Mouse (Mus musculus) forebrain, embryonic 14.5 days (tissue): ENCODE data around the gene Kcnk5. TPM values are rescaled to one million over a fixed set of nuclear protein-coding genes. Genes with fewer than 3 reads are reported as not detected.

Source experiments
- ATAC-seq: fragments of 200-750 bp; cut with Nextera tagmentation; 2 replicates; pipeline ENCODE4 v1.8.0; 2017; ENCODE audit warnings: mild to moderate bottlenecking, moderate library complexity
- DNase-seq: peaks from one replicate; pipeline ENCODE4 v3.0.0-alpha.2; 2015; ENCODE audit warnings: low spot score
- H3K27ac ChIP-seq: fragments of 300-500 bp; sonication (generic); 2 replicates; pipeline ENCODE4 v1.5.1; 2014; ENCODE audit warnings: low read depth, mild to moderate bottlenecking, control low read depth, low read length, moderate library complexity
- H3K27me3 ChIP-seq: fragments of 300-500 bp; sonication (generic); replicated peaks from 2 replicates; pipeline ENCODE4 v1.6.1; 2014; ENCODE audit warnings: low read length, control low read depth, mixed read lengths; ENCODE audit not compliant: control insufficient read depth, insufficient read depth
- H3K36me3 ChIP-seq: fragments of 300-500 bp; sonication (generic); 2 replicates; pipeline ENCODE4 v1.6.1; 2014; ENCODE audit warnings: low read length, control low read depth; ENCODE audit not compliant: control insufficient read depth, insufficient read depth
- H3K4me1 ChIP-seq: fragments of 300-500 bp; sonication (generic); 2 replicates; pipeline ENCODE4 v1.6.1; 2014; ENCODE audit warnings: antibody characterized with exemption, low read length, control low read depth; ENCODE audit not compliant: control insufficient read depth, insufficient read depth
- H3K4me2 ChIP-seq: fragments of 300-500 bp; sonication (generic); 2 replicates; pipeline ENCODE4 v1.6.1; 2014; ENCODE audit warnings: mild to moderate bottlenecking, control low read depth, low read length
- H3K4me3 ChIP-seq: fragments of 300-500 bp; sonication (generic); 2 replicates; pipeline ENCODE4 v1.5.1; 2014; ENCODE audit warnings: low read depth, low read length, control low read depth
- H3K9ac ChIP-seq: fragments of 300-500 bp; sonication (generic); 2 replicates; pipeline ENCODE4 v1.6.1; 2014; ENCODE audit warnings: mild to moderate bottlenecking, low read length, control low read depth, moderate library complexity
- H3K9me3 ChIP-seq: fragments of 300-500 bp; sonication (generic); replicated peaks from 2 replicates; pipeline ENCODE4 v1.6.1; 2016; ENCODE audit warnings: low read length, control low read depth, mixed read lengths; ENCODE audit not compliant: control insufficient read depth
- WGBS: fragments of 180-500 bp; shearing (Covaris S2); extraction: QIAGEN DNeasy Blood & Tissue Kit; methylation state at CpG from one replicate; pipeline ENCODE4 v1.1.7; 2014; 5-methylcytosine and 5-hydroxymethylcytosine counted together
- polyA plus RNA-seq: library from polyadenylated mRNA; unstranded; fragments of >200 nt; fragmentation: Nextera tagmentation; extraction: Ambion mirVana; gene quantifications from 2 replicates; pipeline ENCODE4 v1.2.1, GENCODE M21; 2014

Gene Kcnk5
- polyA plus RNA-seq, 1 experiment from 2014 or later, result 2.5 TPM

DNA sequence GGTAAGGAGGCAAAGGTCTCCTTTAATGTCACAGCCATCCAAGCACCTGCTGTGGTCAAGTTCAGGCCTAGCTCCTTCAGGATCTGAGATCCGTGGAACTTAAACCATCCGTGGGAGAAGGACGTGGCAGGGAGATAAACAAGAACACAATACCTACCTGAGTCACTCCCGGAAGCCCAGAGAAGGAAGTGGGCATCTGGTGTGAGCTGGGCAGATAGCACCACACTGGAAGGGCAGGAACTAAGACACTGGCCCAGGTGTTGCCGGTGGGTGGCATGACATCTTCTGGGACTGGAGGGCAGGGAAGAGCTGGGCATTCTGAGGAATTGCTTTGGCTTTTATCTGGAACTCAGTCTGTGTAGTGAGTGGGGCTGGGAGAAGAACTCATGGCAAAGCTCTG, 41.6 kb upstream of the Kcnk5 start:
- Histone ChIP-seq H3K27me3 (no peaks in the 10 kb centered on the region), H3K9me3 (no peaks in the 10 kb centered on the region), H3K9ac (no peak overlapping the region), H3K4me2 (no peak overlapping the region), H3K4me3 (no peak overlapping the region), H3K36me3 (no peaks in the 10 kb centered on the region), H3K27ac (no peak overlapping the region), H3K4me1 (peaks cover 23% of the 10 kb centered on the region)
- ATAC-seq (no peak), DNase-seq (no peak)
- 91% methylated on average over 5 of the region's 5 CpGs for WGBS

DNA sequence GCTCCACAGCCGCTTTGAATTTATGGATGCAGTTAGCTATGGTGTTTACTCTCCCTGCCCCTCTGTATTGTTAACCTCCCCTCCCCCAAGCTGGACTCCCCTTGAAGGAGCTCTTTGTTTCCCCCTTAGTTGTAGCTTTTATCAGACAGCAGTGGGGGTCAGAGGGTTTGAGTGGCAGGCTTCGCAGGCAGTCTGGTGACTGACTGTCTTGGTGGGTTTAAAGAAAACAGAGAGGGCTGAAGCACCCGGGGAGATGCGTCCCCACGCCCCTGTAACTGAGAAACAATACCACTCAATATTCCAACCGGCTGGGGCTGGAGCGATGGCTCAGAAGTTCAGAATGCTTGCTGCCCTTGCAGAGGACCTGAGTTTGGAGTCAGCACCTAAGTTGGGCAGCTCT, 39.5 kb upstream of the Kcnk5 start:
- no peak overlapping the region for H3K4me3 ChIP-seq
- no peak overlapping the region for H3K9ac ChIP-seq
- H3K4me2 ChIP-seq, result no peak overlapping the region
- DNase-seq (no peak), ATAC-seq (no peak)
- WGBS, result 21% methylated on average over 7 of the region's 7 CpGs
- H3K36me3 ChIP-seq, result no peaks in the 10 kb centered on the region
- peaks cover 17% of the 10 kb centered on the region for H3K4me1 ChIP-seq
- no peak overlapping the region for H3K27ac ChIP-seq
- no peaks in the 10 kb centered on the region for H3K27me3 ChIP-seq
- no peaks in the 10 kb centered on the region for H3K9me3 ChIP-seq

DNA sequence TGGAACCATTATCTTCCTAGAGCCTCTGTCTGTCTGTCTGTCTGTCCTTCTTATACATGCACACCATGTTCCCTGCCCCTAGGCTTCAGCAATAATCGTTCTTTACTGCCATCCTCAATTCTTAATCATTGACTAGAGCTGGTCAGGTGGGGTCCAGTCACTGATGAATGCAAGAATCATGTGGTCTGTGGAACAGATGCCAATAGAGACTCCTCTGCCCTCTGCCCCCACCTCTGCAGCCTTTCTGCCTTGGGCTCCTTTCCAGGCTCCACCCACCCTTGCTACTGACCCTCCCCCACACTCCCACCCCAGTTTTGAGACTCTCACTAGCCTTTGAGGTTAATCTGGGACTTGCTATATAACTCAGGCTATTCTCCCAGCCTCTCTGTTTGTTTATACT, 38.2 kb upstream of the Kcnk5 start:
- Histone ChIP-seq H3K27ac (no peak overlapping the region), H3K4me1 (peaks cover 6% of the 10 kb centered on the region), H3K4me2 (no peak overlapping the region), H3K9me3 (no peaks in the 10 kb centered on the region), H3K4me3 (no peak overlapping the region), H3K27me3 (no peaks in the 10 kb centered on the region), H3K9ac (no peak overlapping the region), H3K36me3 (no peaks in the 10 kb centered on the region)
- no peak for DNase-seq
- ATAC-seq, result no peak
- 85% methylated on average over 1 of the region's 1 CpGs for WGBS

DNA sequence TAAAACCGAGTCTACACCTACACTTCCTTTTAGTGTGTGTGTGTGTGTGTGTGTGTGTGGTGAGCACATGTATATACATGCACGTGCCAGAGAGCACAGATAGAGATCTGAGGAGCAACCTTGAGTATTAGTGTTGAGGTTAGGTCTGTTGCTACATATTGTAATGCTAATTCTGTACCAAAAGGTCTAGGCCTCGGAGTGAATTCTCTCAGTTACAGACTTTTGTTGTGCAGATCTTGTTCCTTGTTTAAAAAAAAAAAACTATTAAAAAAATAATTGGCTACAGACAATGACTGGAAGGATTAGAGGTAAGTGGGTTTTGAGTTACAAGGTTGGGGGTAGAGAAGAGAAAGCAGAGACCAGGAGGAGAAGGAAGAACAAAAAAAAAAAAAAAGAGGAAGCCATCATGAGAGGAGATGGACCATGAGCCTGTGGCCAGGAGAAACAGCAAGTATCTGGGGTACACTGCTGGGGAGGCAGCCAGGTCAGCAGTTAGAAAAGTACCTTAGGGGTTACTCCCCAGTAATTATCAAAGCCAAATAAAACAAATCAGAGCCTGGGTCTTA, 35.8 kb upstream of the Kcnk5 start:
- H3K4me2 ChIP-seq, result no peak overlapping the region
- no peaks in the 10 kb centered on the region for H3K27me3 ChIP-seq
- ATAC-seq (no peak), DNase-seq (no peak)
- H3K9me3 ChIP-seq, result no peaks in the 10 kb centered on the region
- H3K4me3 ChIP-seq, result no peak overlapping the region
- H3K27ac ChIP-seq, result no peak overlapping the region
- 18% methylated on average over 3 of the region's 3 CpGs for WGBS
- H3K9ac ChIP-seq, result no peak overlapping the region
- no peaks in the 10 kb centered on the region for H3K36me3 ChIP-seq
- no peaks in the 10 kb centered on the region; the same call in 1 of the 2 replicates for H3K4me1 ChIP-seq

DNA sequence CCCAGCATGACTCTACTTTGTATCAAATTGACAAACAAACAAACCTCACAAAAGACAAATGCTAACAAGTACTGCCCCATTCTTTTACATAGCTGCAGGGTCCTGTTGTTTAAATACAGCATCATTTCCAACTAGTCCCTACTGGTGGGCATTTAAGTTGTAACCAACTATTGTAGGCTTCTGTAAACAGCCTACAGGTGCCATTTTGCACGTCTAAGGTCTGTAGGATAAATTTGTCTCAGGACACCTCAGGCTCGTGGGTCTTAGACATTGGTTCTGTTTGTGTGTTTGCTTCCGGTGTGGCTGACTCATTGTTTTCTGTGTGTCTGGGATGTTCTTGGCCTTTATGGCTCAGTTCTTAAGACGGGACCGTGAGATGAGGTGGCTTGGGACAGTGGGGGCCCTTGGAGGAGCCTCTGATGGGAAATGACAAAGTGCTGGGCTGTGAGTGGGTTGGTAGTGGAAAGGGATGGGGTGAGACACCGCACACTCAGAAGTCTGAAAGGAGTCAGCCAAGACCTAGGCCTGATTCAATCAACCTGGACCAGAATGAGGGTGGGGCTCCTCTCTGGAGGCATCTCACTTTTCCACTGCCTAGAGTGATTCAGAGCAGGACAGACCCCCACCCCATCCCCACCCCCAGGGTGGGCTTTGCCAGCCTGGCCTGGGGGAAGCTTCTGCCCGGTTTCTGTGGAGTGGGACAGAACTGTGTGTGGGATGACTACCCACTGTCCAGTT, 35.1 kb upstream of the Kcnk5 start:
- DNase-seq (no peak), ATAC-seq (no peak)
- Histone ChIP-seq H3K4me1 (no peaks in the 10 kb centered on the region; the same call in 1 of the 2 replicates), H3K4me2 (no peak overlapping the region), H3K36me3 (no peaks in the 10 kb centered on the region), H3K9ac (no peak overlapping the region), H3K27me3 (no peaks in the 10 kb centered on the region), H3K9me3 (no peaks in the 10 kb centered on the region), H3K4me3 (no peak overlapping the region), H3K27ac (no peak overlapping the region)
- 83% methylated on average over 7 of the region's 7 CpGs for WGBS

DNA sequence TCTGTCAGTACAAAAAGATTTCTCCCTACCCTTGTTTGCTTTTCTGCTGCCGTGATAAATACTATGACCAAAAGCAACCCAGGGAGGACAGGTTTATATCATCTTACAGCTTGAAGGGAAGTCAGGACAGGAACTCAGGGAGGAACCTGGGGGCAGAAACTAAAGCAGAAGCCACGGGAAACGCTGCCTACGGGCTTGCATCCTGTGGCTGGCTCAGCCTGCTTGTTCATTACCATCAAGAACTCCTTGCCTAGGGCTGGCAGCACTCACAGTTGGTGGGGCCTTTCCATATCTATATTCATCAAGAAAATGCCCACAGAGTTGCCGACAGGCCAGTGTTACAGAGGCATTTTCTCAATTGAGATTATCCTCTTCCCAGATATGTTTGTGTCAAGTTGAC, 34.2 kb upstream of the Kcnk5 start:
- ATAC-seq, result no peak
- no peak overlapping the region for H3K4me2 ChIP-seq
- no peaks in the 10 kb centered on the region for H3K9me3 ChIP-seq
- H3K36me3 ChIP-seq, result no peaks in the 10 kb centered on the region
- DNase-seq, result no peak
- H3K27ac ChIP-seq, result no peak overlapping the region
- H3K4me3 ChIP-seq, result no peak overlapping the region
- whole genome bisulfite sequencing, result 82% methylated on average over 5 of the region's 5 CpGs
- H3K9ac ChIP-seq, result no peak overlapping the region
- H3K4me1 ChIP-seq, result no peaks in the 10 kb centered on the region
- H3K27me3 ChIP-seq, result no peaks in the 10 kb centered on the region

DNA sequence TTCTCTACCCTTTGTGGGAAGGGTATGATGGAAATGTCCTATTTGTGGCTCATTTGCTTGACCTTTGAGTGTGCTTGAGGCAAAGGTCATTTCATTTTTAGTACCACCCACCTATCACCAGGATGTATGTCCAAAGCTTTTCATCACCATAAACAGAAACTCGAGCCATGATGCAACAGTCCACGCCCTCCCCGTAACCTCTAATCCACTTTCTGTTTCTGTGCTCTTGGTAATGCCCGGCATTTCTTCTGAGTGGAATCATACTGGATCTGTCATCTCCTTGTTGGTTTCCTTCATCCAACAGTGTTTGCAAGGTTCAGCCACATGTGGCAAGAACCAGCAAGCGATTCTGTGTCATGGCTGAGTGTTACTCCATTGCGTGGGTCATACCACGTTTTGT, 32.5 kb upstream of the Kcnk5 start:
- Histone ChIP-seq H3K36me3 (no peaks in the 10 kb centered on the region), H3K9ac (no peak overlapping the region), H3K27me3 (no peaks in the 10 kb centered on the region), H3K4me1 (no peaks in the 10 kb centered on the region), H3K27ac (no peak overlapping the region), H3K9me3 (no peaks in the 10 kb centered on the region), H3K4me3 (no peak overlapping the region), H3K4me2 (no peak overlapping the region)
- DNase-seq, result no peak
- 94% methylated on average over 7 of the region's 7 CpGs for WGBS
- no peak for ATAC-seq

DNA sequence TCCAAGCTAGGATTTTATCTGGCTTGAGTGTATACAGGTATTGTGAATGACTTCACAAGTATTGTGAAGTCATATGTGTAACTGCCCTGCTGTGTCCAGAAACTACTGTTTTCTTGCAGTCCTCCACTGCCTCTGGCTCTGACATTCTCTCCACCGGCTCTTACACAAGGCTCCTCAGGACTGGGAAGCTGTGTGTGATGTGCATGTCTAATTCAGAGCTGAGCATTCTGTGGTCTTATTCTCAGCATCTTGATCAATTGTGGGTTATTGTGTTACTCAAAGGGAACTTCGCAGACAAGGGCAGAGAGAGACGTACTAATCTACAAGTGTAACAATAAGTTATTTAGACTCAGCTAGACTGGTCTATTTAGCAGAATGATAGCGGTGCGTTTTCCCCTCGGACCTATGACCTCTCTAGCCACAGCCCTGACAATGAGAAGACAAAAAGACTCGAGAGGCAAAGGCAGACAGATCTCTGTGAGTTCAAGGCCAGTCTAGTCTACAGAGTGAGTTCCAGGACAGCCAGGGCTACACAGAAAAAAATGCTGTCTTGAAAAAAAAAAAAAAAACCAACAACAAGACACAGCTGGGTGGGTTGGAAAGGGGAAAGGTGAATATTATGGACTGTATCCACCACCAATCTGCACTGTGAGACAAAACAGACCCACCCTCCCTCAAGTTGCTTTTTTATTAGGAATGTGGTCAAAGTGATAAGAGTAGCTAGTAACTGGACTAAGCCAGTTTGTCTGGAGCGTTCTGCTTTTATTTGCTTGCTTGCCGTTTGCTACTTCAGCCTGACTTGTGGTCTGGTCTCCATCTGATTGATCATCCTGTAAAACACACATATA, 30.4 kb upstream of the Kcnk5 start:
- DNase-seq (no peak), ATAC-seq (no peak)
- Histone ChIP-seq H3K4me1 (peaks cover 5% of the 10 kb centered on the region; the same call in 1 of the 2 replicates), H3K36me3 (no peaks in the 10 kb centered on the region), H3K9me3 (no peaks in the 10 kb centered on the region), H3K27me3 (no peaks in the 10 kb centered on the region), H3K4me3 (no peak overlapping the region), H3K4me2 (no peak overlapping the region), H3K27ac (no peak overlapping the region), H3K9ac (no peak overlapping the region)
- WGBS, result 42% methylated on average over 9 of the region's 9 CpGs

DNA sequence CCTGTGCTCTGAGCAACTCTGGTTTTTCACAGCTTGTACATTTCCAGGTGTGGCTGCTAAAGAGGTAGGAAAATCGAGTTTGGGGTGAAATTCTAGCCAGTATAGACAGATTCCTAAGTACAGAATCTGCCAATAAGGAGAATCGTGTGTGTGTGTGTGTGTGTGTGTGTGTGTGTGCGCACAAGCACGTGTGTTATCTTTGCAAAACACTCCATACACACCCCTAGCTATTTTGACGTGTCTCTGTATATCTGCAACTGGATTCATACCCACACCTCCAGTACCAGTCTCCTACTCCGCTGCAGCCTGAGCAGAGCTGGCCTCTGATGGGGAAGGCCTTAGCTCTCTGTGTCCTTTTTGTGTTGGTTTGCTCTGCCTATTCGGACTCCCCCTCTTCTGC, 28.3 kb upstream of the Kcnk5 start:
- 83% methylated on average over 7 of the region's 7 CpGs for WGBS
- DNase-seq (no peak), ATAC-seq (no peak)
- Histone ChIP-seq H3K4me3 (no peak overlapping the region), H3K4me2 (no peak overlapping the region), H3K4me1 (peaks cover 5% of the 10 kb centered on the region; the same call in 1 of the 2 replicates), H3K9me3 (no peaks in the 10 kb centered on the region), H3K27me3 (no peaks in the 10 kb centered on the region), H3K27ac (no peak overlapping the region), H3K36me3 (no peaks in the 10 kb centered on the region), H3K9ac (no peak overlapping the region)
